Mouse (Mus musculus): ENCODE results near the gene Grik3.

DNA sequence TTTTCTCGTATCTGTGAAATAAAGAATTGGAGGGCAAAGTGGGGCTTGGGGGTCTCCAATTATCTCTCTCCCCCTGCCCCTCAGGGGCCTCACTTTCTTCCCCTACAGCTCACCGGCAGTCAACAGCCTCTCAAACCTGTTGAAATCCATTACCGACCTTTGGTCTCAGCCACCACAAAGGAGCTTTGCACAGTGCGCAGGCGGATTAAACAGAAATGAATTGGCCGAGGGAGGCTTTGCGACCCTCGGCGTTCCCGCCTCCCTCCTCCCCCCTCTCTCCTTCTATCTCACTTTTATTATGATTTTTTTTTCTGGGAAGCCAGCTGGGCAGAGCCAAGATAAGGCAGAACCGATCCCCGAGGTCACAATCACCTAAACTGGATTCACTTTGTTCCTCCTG lies 97.1 kb downstream of the Grik3 start:
- TF ChIP-seq GATA1 (IDR thresholded peaks at IDR 0.05; ENCODE audit: low read length) (no peak), TAL1 (IDR thresholded peaks at IDR 0.05; ENCODE audit: low read length) (no peak)
